Mouse (Mus musculus) testis, adult 2 months (tissue): ENCODE results near the gene Prickle3. TPM values are rescaled to one million over a fixed set of nuclear protein-coding genes. Genes with fewer than 3 reads are reported as not detected.

ENCODE experiments used
- H3K27ac ChIP-seq: fragments of 200-500 bp; 2 replicates; pipeline ENCODE4 v1.5.1; 2012; ENCODE audit warnings: low read depth, low read length; ENCODE audit not compliant: control insufficient read depth, insufficient read depth
- H3K27me3 ChIP-seq: fragments of 200-500 bp; 2 replicates; pipeline ENCODE4 v1.6.1; 2012; ENCODE audit warnings: mild to moderate bottlenecking, low read length, moderate library complexity; ENCODE audit not compliant: control insufficient read depth, insufficient read depth
- H3K36me3 ChIP-seq: fragments of 200-500 bp; 2 replicates; pipeline ENCODE4 v1.6.1; 2012; ENCODE audit warnings: mild to moderate bottlenecking, low read length; ENCODE audit not compliant: control insufficient read depth, insufficient read depth
- H3K4me1 ChIP-seq: fragments of 200-500 bp; 2 replicates; pipeline ENCODE4 v1.6.1; 2012; ENCODE audit warnings: low read length; ENCODE audit not compliant: control insufficient read depth, insufficient read depth
- H3K4me3 ChIP-seq: fragments of 200-500 bp; 2 replicates; pipeline ENCODE4 v1.5.1; 2012; ENCODE audit warnings: low read depth, mild to moderate bottlenecking, low read length, moderate library complexity, mixed read lengths; ENCODE audit not compliant: control insufficient read depth
- CTCF ChIP-seq: fragments of 200-500 bp; IDR thresholded peaks from 2 replicates; pipeline ENCODE4 v1.5.1; 2012; ENCODE audit warnings: low read depth, mild to moderate bottlenecking, inconsistent platforms, low read length, moderate library complexity; ENCODE audit not compliant: control insufficient read depth, insufficient read depth, insufficient replicate concordance
- POLR2A ChIP-seq: fragments of 200-500 bp; IDR thresholded peaks from 2 replicates; pipeline ENCODE4 v1.6.1; 2012; ENCODE audit warnings: low read depth, mild to moderate bottlenecking, inconsistent platforms, low read length, moderate library complexity; ENCODE audit not compliant: control insufficient read depth
- polyA plus RNA-seq: library from polyadenylated mRNA; depleted of rRNA; stranded (reverse); fragments of >200 nt; gene quantifications from 2 replicates; pipeline ENCODE4 v1.2.3, GENCODE M21; 2012; rRNA removed

The Prickle3 gene
- polyA plus RNA-seq = 1.1 and 1.5 TPM in 2 replicates

GRCm38 (mm10) chrX:7657221-7657639 is at the start of gene Prickle3:
TSS of gene Prickle3 (plus strand) at chrX:7657260.
- TF ChIP-seq POLR2A (no peak), CTCF (no peak)
- no peaks in the 10 kb centered on the region for H3K36me3 ChIP-seq
- peak within 1 kb of the TSS; percentile 49 for H3K27ac ChIP-seq

GRCm38 (mm10) chrX:7610035-7610434 is 47.0 kb upstream of the Prickle3 start:
- no peaks in the 10 kb centered on the region for H3K36me3 ChIP-seq
- no peak overlapping the region for H3K27ac ChIP-seq
- H3K4me3 ChIP-seq = no peak overlapping the region; the same call in 1 of the 2 replicates
- peaks cover 5% of the 10 kb centered on the region; the same call in 1 of the 2 replicates for H3K4me1 ChIP-seq
- H3K27me3 ChIP-seq = no peaks in the 10 kb centered on the region
- TF ChIP-seq CTCF (no peak), POLR2A (no peak)

More at GRCm38 (mm10) chrX:7657221-7657639, at the start of gene Prickle3:
- H3K27me3 ChIP-seq = no peaks in the 10 kb centered on the region
- H3K4me1 ChIP-seq = peaks cover 10% of the 10 kb centered on the region
- H3K4me3 ChIP-seq = peak within 1 kb of the TSS; percentile 77

GRCm38 (mm10) chrX:7610536-7611258 is 46.4 kb upstream of the Prickle3 start:
- no peak for TF ChIP-seq CTCF
- no peak for TF ChIP-seq POLR2A
- Histone ChIP-seq H3K36me3 (no peaks in the 10 kb centered on the region), H3K4me1 (peaks cover 4% of the 10 kb centered on the region; the same call in 1 of the 2 replicates), H3K4me3 (peak overlapping the region; percentile 19), H3K27ac (no peak overlapping the region), H3K27me3 (no peaks in the 10 kb centered on the region)

GRCm38 (mm10) chrX:7617889-7618551 is 39.0 kb upstream of the Prickle3 start:
- H3K27me3 ChIP-seq = no peaks in the 10 kb centered on the region
- H3K4me1 ChIP-seq = no peaks in the 10 kb centered on the region
- TF ChIP-seq CTCF = no peak
- TF ChIP-seq POLR2A = no peak
- no peak overlapping the region for H3K27ac ChIP-seq
- H3K4me3 ChIP-seq = no peak overlapping the region
- no peaks in the 10 kb centered on the region for H3K36me3 ChIP-seq

- H3K27me3 ChIP-seq = no peaks in the 10 kb centered on the region
- H3K27ac ChIP-seq = no peak overlapping the region
These were observed 24.5 kb upstream of the Prickle3 start for GRCm38 (mm10) chrX:7632560-7632959.

GRCm38 (mm10) chrX:7635101-7635500 is 22.0 kb upstream of the Prickle3 start:
- H3K27ac ChIP-seq = no peak overlapping the region
- H3K4me3 ChIP-seq = no peak overlapping the region
- TF ChIP-seq POLR2A (no peak), CTCF (no peak)
- H3K36me3 ChIP-seq = no peaks in the 10 kb centered on the region
- H3K4me1 ChIP-seq = peaks cover 3% of the 10 kb centered on the region
- no peaks in the 10 kb centered on the region for H3K27me3 ChIP-seq

More at GRCm38 (mm10) chrX:7632560-7632959, 24.5 kb upstream of the Prickle3 start:
- TF ChIP-seq POLR2A (no peak), CTCF (no peak)
- no peak overlapping the region for H3K4me3 ChIP-seq
- no peaks in the 10 kb centered on the region for H3K36me3 ChIP-seq
- no peaks in the 10 kb centered on the region for H3K4me1 ChIP-seq

GRCm38 (mm10) chrX:7638401-7639091 is 18.5 kb upstream of the Prickle3 start, which contains the start of gene Syp:
TSS of gene Syp (plus strand) at chrX:7638471.
- Histone ChIP-seq H3K27ac (no peak within 1 kb of the TSS), H3K27me3 (no peaks in the 10 kb centered on the region), H3K4me1 (peaks cover 3% of the 10 kb centered on the region), H3K36me3 (no peaks in the 10 kb centered on the region), H3K4me3 (peak within 1 kb of the TSS; percentile 29)
- TF ChIP-seq POLR2A (no peak), CTCF (no peak)
